Mouse (Mus musculus) kidney, adult 2 months (tissue): ENCODE measurements at regions not wholly inside any gene's neighbourhood (a gene's known extent, or its start where the extent isn't known, plus 50 kb on each side); places are given as distances from the start of the nearest gene placed in this dataset.

ENCODE experiments used
- DNase-seq: peaks from one replicate; pipeline ENCODE4 v3.0.0; 2021
- H3K27ac ChIP-seq: fragments of 200-500 bp; 2 replicates; pipeline ENCODE4 v1.5.1; 2012; ENCODE audit warnings: low read depth, low read length, control low read depth, inconsistent platforms; ENCODE audit not compliant: insufficient read depth
- H3K27me3 ChIP-seq: fragments of 200-500 bp; replicated peaks from 2 replicates; pipeline ENCODE4 v1.6.1; 2012; ENCODE audit warnings: mild to moderate bottlenecking, moderate library complexity, low read length, inconsistent platforms; ENCODE audit not compliant: control insufficient read depth, insufficient read depth
- H3K36me3 ChIP-seq: fragments of 200-500 bp; 2 replicates; pipeline ENCODE4 v1.6.1; 2012; ENCODE audit warnings: mild to moderate bottlenecking, moderate library complexity, low read length, inconsistent platforms; ENCODE audit not compliant: control insufficient read depth, insufficient read depth
- H3K4me1 ChIP-seq: fragments of 200-500 bp; 2 replicates; pipeline ENCODE4 v1.6.1; 2011; ENCODE audit warnings: low read length; ENCODE audit not compliant: control insufficient read depth, insufficient read depth
- H3K4me3 ChIP-seq: fragments of 200-500 bp; 2 replicates; pipeline ENCODE4 v1.5.1; 2011; ENCODE audit warnings: mild to moderate bottlenecking, low read depth, low read length, control low read depth; ENCODE audit not compliant: insufficient read depth
- CTCF ChIP-seq: fragments of 200-500 bp; conservative IDR thresholded peaks from 2 replicates; pipeline ENCODE4 v1.5.1; 2011; ENCODE audit warnings: low read depth, mild to moderate bottlenecking, control low read depth, low read length, moderate library complexity, mixed read lengths; ENCODE audit not compliant: insufficient read depth, insufficient read length
- POLR2A ChIP-seq: fragments of 200-500 bp; IDR thresholded peaks from one replicate; pipeline ENCODE4 v1.6.1; 2011; ENCODE audit warnings: low read depth, low read length, control low read depth
- WGBS: fragments of 180-500 bp; shearing (Covaris S2); methylation state at CpG from one replicate; pipeline ENCODE4 v1.1.7; 2018; 5-methylcytosine and 5-hydroxymethylcytosine counted together

DNA sequence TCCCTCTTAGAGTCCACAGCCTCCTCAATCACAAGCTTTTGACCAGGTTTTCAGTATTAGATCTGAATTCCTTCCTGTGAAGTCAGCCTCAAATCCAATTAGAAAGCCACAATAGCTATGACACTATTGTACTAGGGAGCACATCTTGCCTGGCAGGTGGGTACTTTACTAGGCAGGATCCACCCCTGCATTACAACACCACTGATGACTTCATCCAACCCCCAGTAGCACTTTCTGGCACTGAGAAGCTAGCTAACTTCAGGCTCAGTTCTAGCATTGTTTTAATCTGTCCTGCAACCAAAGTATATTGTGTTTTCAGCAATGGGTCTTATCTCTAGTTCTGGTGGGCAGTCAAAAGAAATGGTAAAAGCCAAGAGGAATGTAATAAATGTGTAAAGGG, 64.2 kb upstream of the Cd93 start:
- H3K27ac ChIP-seq: no peak overlapping the region
- TF ChIP-seq CTCF (no peak), POLR2A (no peak)
- H3K4me3 ChIP-seq: no peak overlapping the region
- no peaks in the 10 kb centered on the region for H3K36me3 ChIP-seq
- H3K27me3 ChIP-seq: no peaks in the 10 kb centered on the region
- peaks cover 4% of the 10 kb centered on the region; the same call in 1 of the 2 replicates for H3K4me1 ChIP-seq
- no peak for DNase-seq

DNA sequence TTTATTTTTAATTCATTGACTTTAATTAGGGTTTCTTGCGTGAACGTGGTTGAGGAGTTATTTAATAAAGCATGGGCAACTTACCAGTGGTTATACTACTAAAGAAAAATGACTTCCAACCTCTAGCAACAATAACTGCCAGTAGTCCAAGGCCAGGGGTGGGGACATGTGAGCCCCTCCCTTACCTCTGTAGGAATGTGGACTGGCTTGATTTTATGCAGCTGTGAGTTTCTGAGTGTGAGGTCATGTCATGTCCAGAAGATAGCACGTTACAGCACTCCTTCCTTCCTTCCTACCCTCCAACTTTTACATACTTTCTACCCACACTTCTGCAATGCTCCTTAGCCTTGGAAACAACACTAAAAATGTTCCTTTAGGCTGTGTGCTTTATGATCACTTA, 63.6 kb upstream of the Cd93 start:
- TF ChIP-seq CTCF (no peak), POLR2A (no peak)
- H3K27ac ChIP-seq: no peak overlapping the region
- WGBS: 68% methylated on average over 3 of the region's 3 CpGs

DNA sequence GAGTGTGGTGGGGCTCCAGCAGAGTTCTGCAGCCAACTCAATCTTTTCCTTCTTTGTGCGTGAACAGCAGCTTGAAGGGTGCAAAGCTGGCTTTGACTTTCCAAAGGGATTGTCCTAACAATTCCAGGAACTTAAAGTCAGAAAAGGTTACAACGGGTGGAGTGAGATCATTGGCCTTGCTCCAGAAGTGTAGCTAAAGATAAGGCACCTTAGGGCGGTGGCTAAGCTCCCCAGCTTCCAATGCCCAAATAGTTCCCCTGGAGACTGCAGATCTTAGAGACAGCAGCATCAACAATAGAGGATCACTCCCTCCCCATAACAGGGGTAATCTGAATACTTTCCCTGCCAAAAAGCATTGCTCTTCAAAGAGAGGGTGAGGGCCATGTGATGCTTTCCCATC, 62.3 kb upstream of the Cd93 start:
- Histone ChIP-seq H3K27ac (no peak overlapping the region), H3K36me3 (no peaks in the 10 kb centered on the region), H3K4me1 (peaks cover 3% of the 10 kb centered on the region; the same call in 1 of the 2 replicates), H3K27me3 (no peaks in the 10 kb centered on the region), H3K4me3 (no peak overlapping the region)
- peak; percentile 81 for DNase-seq
- 72% methylated on average over 3 of the region's 3 CpGs for WGBS
- TF ChIP-seq CTCF (no peak), POLR2A (no peak)

More for the DNA sequence above, 63.6 kb upstream of the Cd93 start:
- Histone ChIP-seq H3K4me3 (no peak overlapping the region), H3K36me3 (no peaks in the 10 kb centered on the region), H3K4me1 (peaks cover 4% of the 10 kb centered on the region; the same call in 1 of the 2 replicates), H3K27me3 (no peaks in the 10 kb centered on the region)
- DNase-seq: no peak

DNA sequence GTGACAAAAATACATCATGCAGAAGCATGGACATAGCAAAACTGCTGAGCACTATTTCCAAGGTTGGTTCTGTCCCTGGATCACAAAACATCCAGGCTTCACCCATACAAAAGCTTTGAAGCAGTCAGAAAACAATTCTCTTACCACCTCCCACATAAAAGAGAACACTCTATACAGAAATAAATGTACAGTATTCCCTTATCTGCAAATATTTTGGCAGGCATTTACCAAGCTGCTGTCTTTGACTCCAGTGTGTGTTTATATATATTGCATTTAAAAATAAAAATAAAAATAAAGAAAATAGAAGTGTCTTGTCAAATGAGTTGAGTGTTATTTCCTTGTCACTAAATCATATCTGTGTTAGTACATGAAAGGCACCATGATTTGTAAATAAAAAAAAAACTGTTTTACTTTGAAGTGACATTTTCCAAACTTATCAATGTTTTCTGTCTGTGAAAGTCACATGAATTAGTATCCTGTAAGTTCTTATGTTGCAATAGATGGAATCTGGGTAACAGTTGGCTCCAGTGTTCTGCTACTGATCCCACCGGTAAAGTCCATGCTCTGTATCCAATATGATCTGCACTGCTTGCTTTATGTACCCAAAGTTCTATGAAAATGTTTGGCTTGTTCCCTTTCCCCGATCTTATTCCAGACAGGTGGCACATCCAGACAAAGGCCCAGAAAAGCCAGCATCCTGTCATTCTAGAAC, 59.9 kb upstream of the Cd93 start:
- TF ChIP-seq CTCF: no peak
- TF ChIP-seq POLR2A: no peak
- DNase-seq: no peak
- Histone ChIP-seq H3K4me1 (no peaks in the 10 kb centered on the region), H3K27ac (no peak overlapping the region), H3K36me3 (no peaks in the 10 kb centered on the region), H3K4me3 (no peak overlapping the region), H3K27me3 (no peaks in the 10 kb centered on the region)
- WGBS: 90% methylated on average over 2 of the region's 2 CpGs

DNA sequence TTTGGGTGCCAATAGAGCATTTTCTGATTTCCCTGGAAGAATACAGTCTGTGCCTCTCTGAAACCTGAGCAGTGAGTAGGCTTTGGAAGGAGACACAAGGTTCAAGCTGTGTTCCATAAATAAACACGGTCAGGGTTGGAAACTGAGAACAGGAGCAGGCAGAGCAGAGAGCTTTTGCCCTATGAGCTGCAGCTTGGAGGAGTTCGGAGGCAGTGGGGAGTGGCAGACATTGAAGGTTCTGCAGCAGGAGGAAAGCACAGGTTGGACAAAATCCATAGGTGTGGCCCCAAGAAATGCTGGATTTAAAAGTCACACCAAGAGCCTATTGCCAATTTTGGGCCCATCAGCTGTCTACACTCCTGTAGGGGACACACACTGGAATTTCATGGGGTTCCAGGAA, 59.0 kb upstream of the Cd93 start:
- H3K27ac ChIP-seq: no peak overlapping the region
- WGBS: 55% methylated on average over 2 of the region's 2 CpGs
- H3K27me3 ChIP-seq: no peaks in the 10 kb centered on the region
- TF ChIP-seq POLR2A (no peak), CTCF (no peak)
- no peak overlapping the region for H3K4me3 ChIP-seq
- H3K36me3 ChIP-seq: no peaks in the 10 kb centered on the region
- H3K4me1 ChIP-seq: no peaks in the 10 kb centered on the region; the same call in 1 of the 2 replicates
- DNase-seq: no peak

DNA sequence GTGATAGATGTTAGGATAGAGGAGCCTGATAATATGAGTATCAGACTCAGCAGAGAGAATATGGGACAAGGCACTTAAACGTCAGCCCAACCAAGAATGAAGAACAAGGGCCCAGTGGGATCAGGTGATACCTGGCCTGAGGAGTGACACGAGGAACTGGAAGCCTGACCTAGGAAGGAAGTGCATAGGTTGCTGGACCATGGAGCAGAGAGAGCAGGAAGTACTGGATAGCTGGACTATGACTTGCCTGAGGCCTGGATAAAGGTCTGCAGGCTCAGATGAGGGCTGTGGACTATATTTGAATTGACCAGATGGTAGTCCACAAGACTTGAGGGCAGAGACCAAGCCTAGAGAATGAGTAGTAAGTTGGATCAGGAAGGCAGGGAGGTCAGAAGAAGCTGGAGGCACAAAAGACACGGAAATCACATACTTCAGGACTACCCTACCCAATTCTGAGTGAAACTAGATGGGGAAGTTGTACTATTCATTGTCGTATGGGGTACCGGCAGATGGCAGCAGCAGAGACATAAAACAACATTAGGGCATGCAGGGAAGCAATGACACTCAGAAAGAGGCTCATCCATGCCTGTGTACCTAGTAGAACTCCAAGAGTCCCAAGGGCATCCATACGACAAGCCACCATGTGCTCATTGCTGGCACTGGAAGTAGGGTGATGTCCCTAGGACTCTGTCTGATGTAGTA, 57.0 kb upstream of the Cd93 start:
- H3K36me3 ChIP-seq: no peaks in the 10 kb centered on the region
- no peak overlapping the region for H3K4me3 ChIP-seq
- H3K4me1 ChIP-seq: peaks cover 1% of the 10 kb centered on the region; the same call in 1 of the 2 replicates
- 81% methylated on average over 6 of the region's 6 CpGs for WGBS
- H3K27ac ChIP-seq: no peak overlapping the region
- no peak for TF ChIP-seq CTCF
- no peak for TF ChIP-seq POLR2A
- DNase-seq: no peak
- H3K27me3 ChIP-seq: no peaks in the 10 kb centered on the region
